Mouse (Mus musculus) G1E (cell line): ENCODE results near the gene Ilf3. TPM values are rescaled to one million over a fixed set of nuclear protein-coding genes. Genes with fewer than 3 reads are reported as not detected.

Experiments
- ATAC-seq: 2 replicates; pipeline ENCODE4 v1.8.0; 2016; ENCODE audit warnings: mild to moderate bottlenecking; ENCODE audit not compliant: insufficient number of reproducible peaks, poor library complexity, low FRiP score, severe bottlenecking; ENCODE audit errors: extremely low read depth
- DNase-seq: peaks from one replicate; pipeline ENCODE4 v3.0.0; 2012; ENCODE audit warnings: low spot score
- H3K27me3 ChIP-seq: 2 replicates; pipeline ENCODE4 v1.6.1; 2012; ENCODE audit warnings: mild to moderate bottlenecking, low read length, inconsistent platforms; ENCODE audit not compliant: insufficient read depth
- H3K36me3 ChIP-seq: replicated peaks from 2 replicates; pipeline ENCODE3; 2012; ENCODE audit warnings: mild to moderate bottlenecking, inconsistent platforms
- H3K4me1 ChIP-seq: 2 replicates; pipeline ENCODE4 v1.6.1; 2012; ENCODE audit warnings: low read depth, low read length, inconsistent platforms, mixed read lengths; ENCODE audit not compliant: insufficient read depth
- H3K4me3 ChIP-seq: 2 replicates; pipeline ENCODE4 v1.5.1; 2012; ENCODE audit warnings: low read depth, mild to moderate bottlenecking, inconsistent platforms, low read length, moderate library complexity, mixed read lengths
- H3K9me3 ChIP-seq: replicated peaks from 2 replicates; pipeline ENCODE4 v1.6.1; 2012; ENCODE audit warnings: inconsistent platforms
- CTCF ChIP-seq: IDR thresholded peaks from 2 replicates; pipeline ENCODE4 v1.5.1; 2012; ENCODE audit warnings: low read depth, low read length, inconsistent platforms, mixed read lengths
- GATA1 ChIP-seq: IDR thresholded peaks from 2 replicates; pipeline ENCODE4 v1.6.1; 2012; ENCODE audit warnings: borderline replicate concordance, low read length, inconsistent platforms, mixed read lengths
- GATA2 ChIP-seq: IDR thresholded peaks from 2 replicates; pipeline ENCODE4 v1.6.1; 2012; ENCODE audit warnings: low read depth, low read length, inconsistent platforms, borderline replicate concordance
- POLR2AphosphoS5 ChIP-seq: IDR thresholded peaks from 2 replicates; pipeline ENCODE4 v1.6.1; 2012; ENCODE audit warnings: low read depth, low read length, inconsistent platforms; ENCODE audit not compliant: insufficient replicate concordance
- TAL1 ChIP-seq: conservative IDR thresholded peaks from 2 replicates; pipeline ENCODE4 v1.6.1; 2012; ENCODE audit warnings: low read depth, low read length, inconsistent platforms, mixed read lengths
- polyA plus RNA-seq: library from polyadenylated mRNA; stranded (reverse); fragments of >175 nt; gene quantifications from 2 replicates; pipeline ENCODE4 v1.2.3, GENCODE M21; 2012
- total RNA-seq, 2 experiments: library from RNA; stranded (forward) in 1 of 2; stranded (reverse) in 1 of 2; fragments of 200-1000 nt in 1 of 2; fragments of >200 nt in 1 of 2; fragmentation: Nextera tagmentation in 1 of 2; gene quantifications; 2 replicates each; pipeline ENCODE4 v1.2.3; 2014 to 2017

The Ilf3 gene
- total and polyA plus RNA-seq, 3 experiments, result 81.3 to 123 (median 94.1) TPM

GRCm38 (mm10) chr9:21450270-21450669 lies 82.6 kb downstream of the Ilf3 start:
- ATAC-seq (no peak), DNase-seq (no peak)
- Histone ChIP-seq H3K4me1 (peaks cover 46% of the 10 kb centered on the region), H3K9me3 (no peaks in the 10 kb centered on the region), H3K4me3 (no peak overlapping the region), H3K27me3 (no peaks in the 10 kb centered on the region), H3K36me3 (peaks cover 87% of the 10 kb centered on the region)
- TF ChIP-seq POLR2AphosphoS5, result no peak
- TF ChIP-seq GATA2, result no peak
- no peak for TF ChIP-seq TAL1
- no peak for TF ChIP-seq CTCF
- TF ChIP-seq GATA1, result no peak

DNA sequence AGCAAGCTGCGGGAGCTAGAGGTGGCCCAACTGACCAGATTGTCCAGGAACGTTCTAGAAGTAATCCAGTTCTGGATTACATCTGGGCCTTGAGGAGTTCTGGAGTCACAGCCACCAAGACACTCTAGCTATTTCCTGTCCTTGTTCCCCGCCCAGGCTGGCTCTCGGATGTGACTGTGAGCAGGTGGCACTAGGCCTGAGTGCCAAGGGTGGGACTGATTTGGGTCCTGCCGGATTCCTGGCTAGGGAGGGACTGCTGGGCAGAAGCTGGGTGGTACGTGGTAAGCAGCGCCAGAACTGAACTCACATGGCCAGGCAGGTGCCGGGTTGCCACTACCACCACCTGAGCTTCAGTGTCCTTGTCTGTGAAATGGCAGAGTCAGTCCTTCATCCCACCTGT lies 83.7 kb downstream of the Ilf3 start:
- peaks cover 84% of the 10 kb centered on the region for H3K36me3 ChIP-seq
- H3K27me3 ChIP-seq, result no peaks in the 10 kb centered on the region
- TF ChIP-seq GATA1 (no peak), TAL1 (no peak), CTCF (no peak), POLR2AphosphoS5 (no peak), GATA2 (no peak)
- no peak for ATAC-seq
- peaks cover 52% of the 10 kb centered on the region for H3K4me1 ChIP-seq
- peak overlapping the region; percentile 28; the same call in 1 of the 2 replicates for H3K4me3 ChIP-seq
- H3K9me3 ChIP-seq, result no peaks in the 10 kb centered on the region
- DNase-seq, result no peak

- H3K9me3 ChIP-seq, result no peaks in the 10 kb centered on the region
- no peaks in the 10 kb centered on the region for H3K27me3 ChIP-seq
- ATAC-seq, result peak; percentile 49; the same call in 1 of the 2 replicates
- H3K4me3 ChIP-seq, result peak overlapping the region; percentile 28; the same call in 1 of the 2 replicates
- H3K4me1 ChIP-seq, result peaks cover 52% of the 10 kb centered on the region
- peaks cover 84% of the 10 kb centered on the region for H3K36me3 ChIP-seq
- TF ChIP-seq POLR2AphosphoS5 (no peak), GATA1 (no peak)
- DNase-seq, result no peak
Measured at GRCm38 (mm10) chr9:21451870-21452269, 84.2 kb downstream of the Ilf3 start.

GRCm38 (mm10) chr9:21453003-21453402 lies 85.3 kb downstream of the Ilf3 start:
- Histone ChIP-seq H3K27me3 (no peaks in the 10 kb centered on the region), H3K4me3 (no peak overlapping the region), H3K9me3 (no peaks in the 10 kb centered on the region), H3K36me3 (peaks cover 80% of the 10 kb centered on the region), H3K4me1 (peaks cover 46% of the 10 kb centered on the region)
- TF ChIP-seq GATA1 (no peak), TAL1 (no peak), GATA2 (no peak), CTCF (no peak), POLR2AphosphoS5 (no peak)
- ATAC-seq (no peak), DNase-seq (no peak)

- H3K4me1 ChIP-seq, result peaks cover 44% of the 10 kb centered on the region
- H3K27me3 ChIP-seq, result no peaks in the 10 kb centered on the region
- TF ChIP-seq CTCF (no peak), GATA2 (no peak), POLR2AphosphoS5 (no peak), GATA1 (no peak), TAL1 (no peak)
- H3K36me3 ChIP-seq, result peaks cover 80% of the 10 kb centered on the region
- ATAC-seq, result no peak
- H3K4me3 ChIP-seq, result no peak overlapping the region
- no peak for DNase-seq
- no peaks in the 10 kb centered on the region for H3K9me3 ChIP-seq
Measured at GRCm38 (mm10) chr9:21453459-21453858, 85.8 kb downstream of the Ilf3 start.

DNA sequence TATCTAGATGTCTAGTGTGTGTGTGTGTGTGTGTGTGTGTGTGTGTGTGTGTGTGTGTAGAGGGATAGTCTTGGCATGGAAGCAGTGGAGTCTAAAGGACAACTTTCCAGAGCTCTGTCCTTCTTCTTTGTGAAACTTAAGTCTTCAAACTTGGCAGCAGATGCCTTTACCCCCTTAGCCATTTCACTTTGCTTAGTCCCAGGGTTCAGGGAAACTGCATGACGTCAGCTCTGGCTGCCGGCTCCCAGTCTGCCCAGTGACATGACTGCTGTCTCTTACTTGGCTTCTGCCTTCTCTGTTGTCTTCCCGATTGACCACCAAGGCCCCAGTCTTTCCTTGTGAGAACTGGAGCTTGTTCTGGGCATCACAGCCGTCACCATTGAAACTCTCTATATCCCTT lies 86.9 kb downstream of the Ilf3 start:
- no peak for ATAC-seq
- Histone ChIP-seq H3K4me1 (peaks cover 36% of the 10 kb centered on the region), H3K27me3 (no peaks in the 10 kb centered on the region), H3K9me3 (no peaks in the 10 kb centered on the region), H3K36me3 (peaks cover 80% of the 10 kb centered on the region), H3K4me3 (no peak overlapping the region)
- TF ChIP-seq POLR2AphosphoS5 (no peak), GATA2 (no peak), TAL1 (no peak), CTCF (no peak), GATA1 (no peak)
- no peak for DNase-seq

Other genes starting within 250 kb of the Ilf3 start
- gene Tyk2, start 236.6 kb upstream of the Ilf3 start, total RNA-seq (2014; fragmentation: Nextera tagmentation), result 16.1 and 16.6 TPM in 2 replicates
- 17.4 and 19.0 TPM in 2 replicates for gene Tyk2, start 236.6 kb upstream of the Ilf3 start, total RNA-seq (2017)
- gene Tyk2, start 236.6 kb upstream of the Ilf3 start, polyA plus RNA-seq, result 17.3 and 19.0 TPM in 2 replicates
- 80.4 and 86.7 TPM in 2 replicates for gene Cdc37, start 217.9 kb upstream of the Ilf3 start, total RNA-seq (2014; fragmentation: Nextera tagmentation)
- gene Cdc37, start 217.9 kb upstream of the Ilf3 start, total RNA-seq (2017), result 124 and 193 TPM in 2 replicates
- gene Cdc37, start 217.9 kb upstream of the Ilf3 start, polyA plus RNA-seq, result 213 and 280 TPM in 2 replicates
- 2.5 and 2.9 TPM in 2 replicates for gene Pde4a, start 202.2 kb upstream of the Ilf3 start, total RNA-seq (2014; fragmentation: Nextera tagmentation)
- gene Pde4a, start 202.2 kb upstream of the Ilf3 start, total RNA-seq (2017), result 1.5 and 1.7 TPM in 2 replicates
- gene Pde4a, start 202.2 kb upstream of the Ilf3 start, polyA plus RNA-seq, result 1.4 and 1.5 TPM in 2 replicates
- 16.7 and 21.3 TPM in 2 replicates for gene Keap1, start 128.5 kb upstream of the Ilf3 start, total RNA-seq (2014; fragmentation: Nextera tagmentation)
- gene Keap1, start 128.5 kb upstream of the Ilf3 start, total RNA-seq (2017), result 46.4 and 48.1 TPM in 2 replicates
- gene Keap1, start 128.5 kb upstream of the Ilf3 start, polyA plus RNA-seq, result 73.3 and 81.7 TPM in 2 replicates
- not detected in 2 replicates for gene S1pr5, start 119.4 kb upstream of the Ilf3 start, total RNA-seq (2014; fragmentation: Nextera tagmentation)
- gene S1pr5, start 119.4 kb upstream of the Ilf3 start, total RNA-seq (2017), result 0.11 TPM in 1 of 2 replicates, not detected in the other
- gene S1pr5, start 119.4 kb upstream of the Ilf3 start, polyA plus RNA-seq, result not detected in 2 replicates
- 7.0 and 14.5 TPM in 2 replicates for gene Atg4d, start 102.6 kb upstream of the Ilf3 start, total RNA-seq (2014; fragmentation: Nextera tagmentation)
- gene Atg4d, start 102.6 kb upstream of the Ilf3 start, total RNA-seq (2017), result 9.1 and 11.0 TPM in 2 replicates
- 14.9 and 20.7 TPM in 2 replicates for gene Atg4d, start 102.6 kb upstream of the Ilf3 start, polyA plus RNA-seq
- 45.4 and 52.7 TPM in 2 replicates for gene Kri1, start 79.9 kb upstream of the Ilf3 start, total RNA-seq (2014; fragmentation: Nextera tagmentation)
- gene Kri1, start 79.9 kb upstream of the Ilf3 start, total RNA-seq (2017), result 74.3 and 89.3 TPM in 2 replicates
- 46.2 and 56.6 TPM in 2 replicates for gene Kri1, start 79.9 kb upstream of the Ilf3 start, polyA plus RNA-seq
- 15.4 and 35.8 TPM in 2 replicates for gene Cdkn2d, start 76.5 kb upstream of the Ilf3 start, total RNA-seq (2014; fragmentation: Nextera tagmentation)
- 30.3 and 31.2 TPM in 2 replicates for gene Cdkn2d, start 76.5 kb upstream of the Ilf3 start, total RNA-seq (2017)
- gene Cdkn2d, start 76.5 kb upstream of the Ilf3 start, polyA plus RNA-seq, result 14.3 and 17.4 TPM in 2 replicates
- gene Ap1m2, start 55.5 kb upstream of the Ilf3 start, total RNA-seq (2014; fragmentation: Nextera tagmentation), result not detected in 2 replicates
- 0.16 TPM in 1 of 2 replicates, not detected in the other for gene Ap1m2, start 55.5 kb upstream of the Ilf3 start, total RNA-seq (2017)
- not detected in 2 replicates for gene Ap1m2, start 55.5 kb upstream of the Ilf3 start, polyA plus RNA-seq
- gene Slc44a2, start 47.2 kb upstream of the Ilf3 start, total RNA-seq (2014; fragmentation: Nextera tagmentation), result 42.2 and 52.7 TPM in 2 replicates
- gene Slc44a2, start 47.2 kb upstream of the Ilf3 start, total RNA-seq (2017), result 35.5 and 35.7 TPM in 2 replicates
- 45.4 and 56.8 TPM in 2 replicates for gene Slc44a2, start 47.2 kb upstream of the Ilf3 start, polyA plus RNA-seq
- 20.7 and 26.4 TPM in 2 replicates for gene Qtrt1, start 44.0 kb downstream of the Ilf3 start, total RNA-seq (2014; fragmentation: Nextera tagmentation)
- gene Qtrt1, start 44.0 kb downstream of the Ilf3 start, total RNA-seq (2017), result 34.3 and 43.8 TPM in 2 replicates
- gene Qtrt1, start 44.0 kb downstream of the Ilf3 start, polyA plus RNA-seq, result 70.9 and 72.7 TPM in 2 replicates
- 193 and 214 TPM in 2 replicates for gene Dnm2, start 57.0 kb downstream of the Ilf3 start, total RNA-seq (2014; fragmentation: Nextera tagmentation)
- gene Dnm2, start 57.0 kb downstream of the Ilf3 start, total RNA-seq (2017), result 72.7 and 74.3 TPM in 2 replicates
- 427 and 533 TPM in 2 replicates for gene Dnm2, start 57.0 kb downstream of the Ilf3 start, polyA plus RNA-seq
- 2.4 TPM in 1 of 2 replicates, not detected in the other for gene Tmed1, start 142.4 kb downstream of the Ilf3 start, total RNA-seq (2014; fragmentation: Nextera tagmentation)
- 8.0 and 10.5 TPM in 2 replicates for gene Tmed1, start 142.4 kb downstream of the Ilf3 start, total RNA-seq (2017)
- 6.2 and 6.3 TPM in 2 replicates for gene Tmed1, start 142.4 kb downstream of the Ilf3 start, polyA plus RNA-seq
- gene AB124611, start 158.3 kb downstream of the Ilf3 start, total RNA-seq (2014; fragmentation: Nextera tagmentation), result 1.1 and 2.9 TPM in 2 replicates
- 4.9 and 5.5 TPM in 2 replicates for gene AB124611, start 158.3 kb downstream of the Ilf3 start, total RNA-seq (2017)
- gene AB124611, start 158.3 kb downstream of the Ilf3 start, polyA plus RNA-seq, result 2.4 and 2.6 TPM in 2 replicates
- 71.9 and 79.5 TPM in 2 replicates for gene Carm1, start 179.0 kb downstream of the Ilf3 start, total RNA-seq (2014; fragmentation: Nextera tagmentation)
- 10.0 and 12.5 TPM in 2 replicates for gene Carm1, start 179.0 kb downstream of the Ilf3 start, total RNA-seq (2017)
- gene Carm1, start 179.0 kb downstream of the Ilf3 start, polyA plus RNA-seq, result 143 and 160 TPM in 2 replicates
- gene Timm29, start 224.9 kb downstream of the Ilf3 start, total RNA-seq (2014; fragmentation: Nextera tagmentation), result 25.1 and 25.5 TPM in 2 replicates
- 30.7 and 35.9 TPM in 2 replicates for gene Timm29, start 224.9 kb downstream of the Ilf3 start, total RNA-seq (2017)
- 18.3 and 20.0 TPM in 2 replicates for gene Timm29, start 224.9 kb downstream of the Ilf3 start, polyA plus RNA-seq
- 6.8 and 8.5 TPM in 2 replicates for gene Yipf2, start 225.0 kb downstream of the Ilf3 start, total RNA-seq (2014; fragmentation: Nextera tagmentation)
- gene Yipf2, start 225.0 kb downstream of the Ilf3 start, total RNA-seq (2017), result 13.2 and 19.0 TPM in 2 replicates
- 4.7 and 5.1 TPM in 2 replicates for gene Yipf2, start 225.0 kb downstream of the Ilf3 start, polyA plus RNA-seq
- 85.6 and 96.4 TPM in 2 replicates for gene Smarca4, start 248.3 kb downstream of the Ilf3 start, total RNA-seq (2014; fragmentation: Nextera tagmentation)
- 42.2 and 46.1 TPM in 2 replicates for gene Smarca4, start 248.3 kb downstream of the Ilf3 start, total RNA-seq (2017)
- 220 and 247 TPM in 2 replicates for gene Smarca4, start 248.3 kb downstream of the Ilf3 start, polyA plus RNA-seq